Mouse (Mus musculus) spleen, postnatal 10 days (tissue): ENCODE data around the gene Stat3.

Source experiments
- DNase-seq, 2 experiments: peaks; one replicate each; pipeline ENCODE4 v3.0.0; 2021 to 2022; ENCODE audit warnings: low spot score in 2 of 2

The Stat3 gene

DNA sequence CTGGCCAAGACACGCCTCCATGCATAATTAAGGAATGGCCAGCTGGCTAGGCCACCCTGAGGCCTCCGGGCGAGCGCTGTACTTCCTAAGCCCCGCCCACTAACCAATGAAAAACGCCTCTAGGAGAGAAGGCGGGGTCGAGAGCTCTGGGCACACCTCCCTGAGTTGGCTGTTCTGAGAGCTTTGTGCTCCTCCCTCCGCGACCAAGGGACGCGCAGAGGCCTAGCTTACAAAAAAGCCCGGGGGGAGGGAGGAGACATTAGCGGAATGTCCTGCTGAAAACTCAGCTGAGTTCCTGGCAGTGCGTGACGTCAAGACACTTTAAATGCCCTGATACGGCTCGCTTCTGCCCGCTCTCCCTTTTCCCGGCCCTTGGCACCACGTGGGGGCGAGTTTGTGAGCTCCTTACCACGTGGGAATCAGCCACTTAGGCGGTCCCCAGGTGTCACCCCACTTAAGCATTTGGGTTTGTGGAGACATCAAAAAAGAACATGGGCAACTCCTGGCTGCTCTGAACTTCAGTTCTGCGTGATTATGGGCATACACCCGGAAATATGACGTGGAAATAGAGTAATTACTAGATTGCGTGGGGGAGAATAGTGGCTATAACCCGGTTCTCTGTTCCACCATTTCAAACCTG is at the start of gene Stat3:
Gene Stat3 (minus strand): TSS at position 29 of the 640 bp plus-strand sequence.
- DNase-seq = peak; percentile 100

DNA sequence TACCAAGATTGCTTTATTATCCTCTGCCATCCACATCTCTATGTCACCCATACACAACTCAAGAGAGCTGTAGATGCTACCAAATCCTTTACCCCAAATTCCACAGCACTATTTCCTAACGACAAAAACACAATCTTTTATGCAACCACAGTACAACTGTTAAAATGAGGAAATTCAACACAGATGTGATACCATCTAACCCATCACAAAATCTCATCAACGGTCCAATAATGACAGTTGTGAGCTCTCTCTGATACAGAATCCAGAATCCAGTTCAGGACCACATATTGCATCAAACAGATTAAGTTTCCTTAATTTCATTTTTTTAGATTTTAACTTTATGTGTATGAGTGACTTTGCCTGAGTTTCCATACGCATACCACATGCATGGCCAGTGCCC is 49.3 kb upstream of the Stat3 start:
- DNase-seq = no peak

DNA sequence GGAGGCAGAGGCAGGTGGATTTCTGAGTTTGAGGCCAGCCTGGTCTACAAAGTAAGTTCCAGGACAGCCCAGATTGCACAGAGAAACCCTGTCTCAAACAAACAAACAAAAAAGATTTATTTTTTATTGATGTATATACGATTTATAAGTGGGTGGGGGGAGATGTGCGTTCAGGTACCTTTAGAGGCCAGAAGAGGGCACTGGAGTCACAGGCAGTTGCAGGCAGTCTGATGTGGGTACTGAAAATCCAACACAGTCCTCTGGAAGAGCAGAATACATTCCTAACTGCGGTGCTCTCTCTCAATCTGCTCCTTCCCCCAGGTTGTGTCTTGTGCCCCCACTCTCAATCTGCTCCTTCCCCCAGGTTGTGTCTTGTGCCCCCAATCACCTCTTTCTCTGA is 46.3 kb upstream of the Stat3 start:
- no peak for DNase-seq

DNA sequence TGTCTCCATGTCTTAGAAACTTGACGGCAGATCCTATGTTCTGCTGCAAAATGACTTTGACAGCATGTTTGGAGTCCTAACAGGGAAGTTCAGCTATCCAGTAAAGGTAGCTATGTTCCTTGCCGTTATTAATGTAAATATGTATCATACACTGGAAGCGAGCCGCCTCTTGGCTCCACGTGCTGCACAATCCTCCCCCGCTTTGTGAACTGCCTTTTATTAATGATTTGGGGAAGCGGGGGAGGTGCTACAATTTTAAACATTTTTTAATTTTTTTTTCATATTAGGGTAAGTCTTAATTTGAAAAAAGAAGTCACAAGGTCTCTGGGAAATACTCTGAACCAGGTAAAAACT is 44.4 kb upstream of the Stat3 start:
- DNase-seq = no peak

DNA sequence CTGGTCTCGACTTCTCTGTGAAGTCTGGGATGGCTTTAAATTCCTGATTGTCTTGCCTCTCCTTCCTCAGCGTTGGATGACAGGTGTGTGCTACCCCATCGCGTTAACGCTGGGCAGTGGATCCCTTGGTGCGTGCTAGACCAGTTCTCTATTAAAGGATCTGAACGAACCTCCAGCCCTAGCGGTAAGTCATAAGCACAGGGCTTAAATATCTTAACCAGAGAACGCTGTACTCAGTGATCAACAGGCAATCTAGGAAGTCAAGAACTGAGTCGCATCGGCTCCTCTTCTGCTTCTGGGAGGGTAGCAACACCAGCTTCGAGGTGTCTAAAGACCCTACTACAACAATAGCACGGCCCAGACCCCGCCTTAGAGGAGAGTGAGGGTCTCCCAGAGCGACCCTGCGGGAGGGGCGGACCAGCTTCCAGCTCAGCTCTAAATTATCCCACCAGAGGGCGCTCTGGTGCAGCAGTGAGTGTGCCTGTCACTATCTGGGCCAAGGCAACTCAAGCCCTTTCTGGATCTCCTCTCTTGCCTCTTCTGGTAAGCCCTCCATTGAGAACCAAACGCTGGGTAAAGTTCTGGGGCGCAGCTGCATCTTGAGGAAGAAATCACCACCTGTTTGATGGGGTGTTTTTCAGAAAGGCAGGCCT is 43.9 kb upstream of the Stat3 start:
- DNase-seq = peak; percentile 77 to 87

- no peak for DNase-seq
These were observed 42.7 kb upstream of the Stat3 start for GRCm38 (mm10) chr11:100982087-100982486.

GRCm38 (mm10) chr11:100981236-100981635 is 41.9 kb upstream of the Stat3 start:
- DNase-seq = no peak

- DNase-seq = no peak
These were observed 41.1 kb upstream of the Stat3 start for GRCm38 (mm10) chr11:100980438-100980837.

- DNase-seq = no peak
These were observed 40.5 kb upstream of the Stat3 start for GRCm38 (mm10) chr11:100979887-100980286.

- no peak for DNase-seq
These were observed 35.9 kb upstream of the Stat3 start for GRCm38 (mm10) chr11:100975241-100975640.

DNA sequence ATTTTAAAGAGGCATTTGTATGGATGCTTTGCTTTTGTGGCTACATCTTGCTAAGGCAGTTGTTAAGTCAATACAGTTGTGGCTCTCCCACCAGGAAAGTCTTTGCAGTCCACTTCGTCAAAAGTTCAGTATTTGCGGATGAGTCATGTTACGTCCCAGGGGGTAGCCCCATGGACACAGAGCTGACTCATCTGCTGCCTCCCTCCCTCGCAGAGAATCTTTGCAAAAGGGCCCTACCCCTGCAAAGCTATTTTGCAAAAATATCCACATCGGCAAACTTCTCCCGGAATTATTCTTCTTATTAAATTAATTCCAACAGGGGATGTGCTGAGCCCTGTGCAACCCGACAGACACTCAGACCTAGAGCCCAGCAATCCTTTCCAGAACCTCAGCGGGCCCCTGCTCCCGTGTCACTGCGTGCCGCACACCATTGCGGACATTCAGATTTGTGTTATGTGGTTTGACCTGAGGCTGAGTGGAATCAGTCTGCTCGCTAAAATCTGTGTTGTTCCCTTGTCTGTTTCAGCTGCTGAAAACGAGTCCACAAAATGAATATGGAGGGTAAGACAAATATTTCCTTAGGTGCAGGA is 35.1 kb upstream of the Stat3 start:
- no peak for DNase-seq

DNA sequence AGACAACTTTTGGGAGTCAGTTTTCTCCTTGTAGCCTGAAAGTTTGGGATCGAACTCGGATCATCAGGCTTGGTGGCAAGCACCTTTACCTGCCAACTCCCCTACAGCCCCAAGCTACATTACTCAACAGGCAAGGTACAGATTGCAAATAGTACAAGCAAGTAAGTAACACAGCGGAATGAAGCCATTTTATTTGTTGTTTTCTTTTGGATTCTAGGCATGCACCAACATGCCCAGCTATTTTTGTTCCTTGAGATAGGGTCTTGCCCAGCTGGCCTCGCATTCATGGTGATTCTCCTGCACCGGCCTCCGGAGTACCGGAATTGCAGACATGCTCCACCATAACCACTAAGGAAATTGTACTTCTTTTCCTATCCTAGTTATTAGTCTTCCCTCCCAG is 33.9 kb upstream of the Stat3 start:
- no peak for DNase-seq

DNA sequence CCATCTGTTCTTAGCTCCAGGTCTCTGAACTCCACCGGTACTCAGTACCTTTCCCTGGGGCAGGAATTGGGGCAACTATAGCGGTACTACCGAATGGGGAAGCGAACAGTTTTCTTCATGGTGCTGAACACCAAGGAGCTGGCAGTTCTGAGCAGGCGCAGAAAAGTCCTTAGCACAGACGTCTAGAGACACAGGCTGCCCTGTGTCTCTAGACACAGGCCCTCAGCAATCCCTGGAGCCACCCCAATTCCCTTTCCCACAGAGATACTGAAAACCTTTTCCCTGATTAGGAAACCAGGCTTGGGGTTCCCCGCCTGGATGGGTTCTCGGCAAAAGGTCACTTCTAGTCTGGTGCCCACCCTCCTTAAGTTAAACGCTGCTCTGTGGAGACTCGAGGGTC is 32.1 kb upstream of the Stat3 start:
- DNase-seq = no peak

GRCm38 (mm10) chr11:100970557-100970937 is 31.2 kb upstream of the Stat3 start, which contains the start of gene Cavin1:
Gene Cavin1 (minus strand): TSS chr11:100970887.
- DNase-seq = peak; percentile 22 to 63

- DNase-seq = peak; percentile 25 to 40
These were observed 30.6 kb upstream of the Stat3 start for GRCm38 (mm10) chr11:100969744-100970556.

DNA sequence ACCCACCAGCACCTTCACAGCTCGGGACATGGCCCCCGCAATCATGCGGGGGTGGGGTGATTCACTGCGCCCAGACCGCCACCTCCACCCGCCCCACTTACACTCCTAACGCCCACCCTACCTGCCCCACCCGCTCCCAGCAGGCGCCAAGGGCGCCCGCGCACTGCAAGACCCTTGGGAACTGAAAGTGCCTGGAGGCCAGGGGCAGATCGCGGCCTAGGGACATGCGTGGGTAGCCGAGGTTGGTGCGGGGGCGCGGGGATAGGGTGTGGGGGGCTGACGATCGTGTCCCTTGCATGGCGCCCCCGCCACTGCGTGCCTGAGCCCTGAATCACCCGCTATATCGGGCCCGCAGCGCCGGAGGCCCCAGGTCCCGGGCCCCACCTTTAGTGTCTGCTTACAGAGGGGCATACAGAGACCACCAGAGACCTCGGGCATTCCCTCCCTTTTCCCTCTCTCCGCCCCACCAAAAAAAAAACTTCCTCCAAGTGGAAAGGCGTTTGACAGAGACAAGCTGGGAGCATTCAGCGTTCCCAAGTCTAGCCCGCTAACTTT is 29.9 kb upstream of the Stat3 start:
- peak in 1 of 2 experiments; percentile 15 for DNase-seq

GRCm38 (mm10) chr11:100968501-100968900 is 29.2 kb upstream of the Stat3 start:
- DNase-seq = no peak

GRCm38 (mm10) chr11:100967881-100968420 is 28.6 kb upstream of the Stat3 start:
- no peak for DNase-seq

DNA sequence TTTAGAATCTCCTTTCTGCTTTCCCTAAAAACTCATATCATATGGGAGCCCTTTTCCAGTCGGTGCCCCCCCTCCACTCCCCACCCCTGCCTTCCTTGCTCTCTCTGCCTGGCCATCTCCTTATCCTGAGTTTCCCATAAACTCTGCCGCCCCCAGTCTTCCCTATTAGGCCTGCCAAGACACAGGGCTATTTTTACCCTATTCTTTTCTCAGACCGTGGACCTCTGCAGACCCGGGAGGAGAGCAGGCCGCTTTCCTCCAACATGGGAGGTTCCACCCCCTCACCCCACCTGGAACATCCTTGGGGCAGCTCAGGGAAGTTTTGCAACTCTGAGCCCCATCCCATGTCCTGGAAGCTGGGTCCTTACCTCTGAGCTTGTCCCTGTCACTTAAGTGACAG is 28.0 kb upstream of the Stat3 start:
- no peak for DNase-seq

DNA sequence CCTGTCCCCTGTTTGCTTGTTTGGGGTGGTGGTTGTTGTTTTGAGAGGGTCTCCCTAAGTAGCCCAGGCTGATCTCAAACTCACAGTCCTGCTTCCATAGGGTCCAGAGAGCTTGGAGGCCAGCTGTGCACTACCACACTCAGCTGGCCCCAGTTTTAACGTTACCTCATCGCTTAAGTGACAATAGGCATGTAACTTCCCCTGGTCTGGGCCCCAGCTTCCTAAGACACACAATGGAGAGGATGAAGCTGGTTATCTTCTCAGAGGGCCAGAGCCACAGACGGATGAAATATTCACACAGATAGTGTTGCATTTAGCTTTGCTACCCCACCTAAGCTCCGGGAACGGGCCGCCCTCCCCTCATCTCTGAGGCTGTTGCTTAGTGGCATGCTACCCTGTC is 26.4 kb upstream of the Stat3 start:
- DNase-seq = no peak

- DNase-seq = no peak
These were observed 25.7 kb upstream of the Stat3 start for GRCm38 (mm10) chr11:100964901-100965542.
